Mouse (Mus musculus): ENCODE data around the gene Gm10961. TPM values are rescaled to one million over a fixed set of nuclear protein-coding genes. Genes with fewer than 3 reads are reported as not detected.

Gene Gm10961
- polyA plus RNA-seq, 1 experiment from 2014 or later: not detected

- H3K36me3 ChIP-seq: peaks cover 89% of the 10 kb centered on the region
- no peaks in the 10 kb centered on the region for H3K27me3 ChIP-seq (replicated peaks)
- no peak for ATAC-seq (ENCODE audit: insufficient number of reproducible peaks, low FRiP score)
- 86% methylated on average over 1 of the region's 1 CpGs for whole genome bisulfite sequencing
- H3K9me3 ChIP-seq (replicated peaks): no peaks in the 10 kb centered on the region
- no peak overlapping the region for H3K9ac ChIP-seq
- H3K4me2 ChIP-seq: no peak overlapping the region
- H3K27ac ChIP-seq (ENCODE audit: poor library complexity, severe bottlenecking): no peak overlapping the region
- H3K4me3 ChIP-seq: no peak overlapping the region
- H3K4me1 ChIP-seq (replicated peaks): no peaks in the 10 kb centered on the region
Observed at GRCm38 (mm10) chr3:107664641-107665040, 33.5 kb downstream of the Gm10961 start.

- no peaks in the 10 kb centered on the region for H3K9me3 ChIP-seq (replicated peaks)
- H3K36me3 ChIP-seq: peaks cover 87% of the 10 kb centered on the region
- H3K27ac ChIP-seq (ENCODE audit: poor library complexity, severe bottlenecking): no peak overlapping the region
- H3K9ac ChIP-seq: no peak overlapping the region
- H3K4me2 ChIP-seq: no peak overlapping the region
- H3K4me3 ChIP-seq: no peak overlapping the region
- 85% methylated on average over 6 of the region's 6 CpGs for WGBS
- H3K27me3 ChIP-seq (replicated peaks): no peaks in the 10 kb centered on the region
- no peaks in the 10 kb centered on the region for H3K4me1 ChIP-seq (replicated peaks)
- ATAC-seq (ENCODE audit: insufficient number of reproducible peaks, low FRiP score): no peak
Observed at GRCm38 (mm10) chr3:107667426-107667825, 36.3 kb downstream of the Gm10961 start.

- H3K27me3 ChIP-seq (replicated peaks): no peaks in the 10 kb centered on the region
- H3K9me3 ChIP-seq (replicated peaks): no peaks in the 10 kb centered on the region
- H3K4me1 ChIP-seq (replicated peaks): no peaks in the 10 kb centered on the region
- no peak overlapping the region for H3K4me2 ChIP-seq
- no peak overlapping the region for H3K4me3 ChIP-seq
- no peak overlapping the region for H3K27ac ChIP-seq (ENCODE audit: poor library complexity, severe bottlenecking)
- H3K9ac ChIP-seq: no peak overlapping the region
- H3K36me3 ChIP-seq: peaks cover 82% of the 10 kb centered on the region
- 93% methylated on average over 7 of the region's 7 CpGs for WGBS
- no peak for ATAC-seq (ENCODE audit: insufficient number of reproducible peaks, low FRiP score)
Observed at GRCm38 (mm10) chr3:107668786-107669185, 37.7 kb downstream of the Gm10961 start.

GRCm38 (mm10) chr3:107670500-107670899 lies 39.4 kb downstream of the Gm10961 start:
- Histone ChIP-seq H3K27me3 (replicated peaks) (no peaks in the 10 kb centered on the region), H3K9ac (no peak overlapping the region), H3K4me2 (no peak overlapping the region), H3K36me3 (peaks cover 85% of the 10 kb centered on the region), H3K4me1 (replicated peaks) (no peaks in the 10 kb centered on the region), H3K9me3 (replicated peaks) (no peaks in the 10 kb centered on the region), H3K27ac (ENCODE audit: poor library complexity, severe bottlenecking) (no peak overlapping the region), H3K4me3 (no peak overlapping the region)
- WGBS: 85% methylated on average over 4 of the region's 4 CpGs
- no peak for ATAC-seq (ENCODE audit: insufficient number of reproducible peaks, low FRiP score)

- H3K27ac ChIP-seq (ENCODE audit: poor library complexity, severe bottlenecking): no peak overlapping the region
- H3K4me1 ChIP-seq (replicated peaks): no peaks in the 10 kb centered on the region
- no peaks in the 10 kb centered on the region for H3K9me3 ChIP-seq (replicated peaks)
- H3K4me3 ChIP-seq: no peak overlapping the region
- ATAC-seq (ENCODE audit: insufficient number of reproducible peaks, low FRiP score): no peak
- no peak overlapping the region for H3K9ac ChIP-seq
- H3K27me3 ChIP-seq (replicated peaks): no peaks in the 10 kb centered on the region
- H3K4me2 ChIP-seq: no peak overlapping the region
- 96% methylated on average over 2 of the region's 2 CpGs for WGBS
- peaks cover 84% of the 10 kb centered on the region for H3K36me3 ChIP-seq
Observed at GRCm38 (mm10) chr3:107671509-107671908, 40.4 kb downstream of the Gm10961 start.

GRCm38 (mm10) chr3:107680790-107681576 lies 49.9 kb downstream of the Gm10961 start:
- H3K9ac ChIP-seq: no peak overlapping the region
- ATAC-seq (ENCODE audit: insufficient number of reproducible peaks, low FRiP score): peak; percentile 51; the same call in 1 of the 2 replicates
- H3K27ac ChIP-seq (ENCODE audit: poor library complexity, severe bottlenecking): peak overlapping the region; percentile 75; the same call in 1 of the 2 replicates
- H3K4me3 ChIP-seq: no peak overlapping the region
- no peaks in the 10 kb centered on the region for H3K27me3 ChIP-seq (replicated peaks)
- H3K36me3 ChIP-seq: peaks cover 9% of the 10 kb centered on the region; the same call in 1 of the 2 replicates
- H3K4me1 ChIP-seq (replicated peaks): peaks cover 35% of the 10 kb centered on the region
- WGBS: 22% methylated on average over 7 of the region's 7 CpGs
- no peaks in the 10 kb centered on the region for H3K9me3 ChIP-seq (replicated peaks)
- H3K4me2 ChIP-seq: peak overlapping the region; percentile 41

Other genes starting within 250 kb of the Gm10961 start
- gene Kcnc4, start 171.8 kb upstream of the Gm10961 start, polyA plus RNA-seq (2016; fragmentation: Nextera tagmentation; extraction: Ambion mirVana): 0.12 and 0.15 TPM in 2 replicates
- 3.9 and 4.6 TPM in 2 replicates for gene Slc6a17, start 113.3 kb upstream of the Gm10961 start, polyA plus RNA-seq (2016; fragmentation: Nextera tagmentation; extraction: Ambion mirVana)
- gene Ubl4b, start 76.2 kb upstream of the Gm10961 start, polyA plus RNA-seq (2016; fragmentation: Nextera tagmentation; extraction: Ambion mirVana): not detected in 2 replicates
- 0.49 and 1.4 TPM in 2 replicates for gene Alx3, start 36.3 kb upstream of the Gm10961 start, polyA plus RNA-seq (2016; fragmentation: Nextera tagmentation; extraction: Ambion mirVana)
- gene Strip1, start 372 bp downstream of the Gm10961 start, polyA plus RNA-seq (2016; fragmentation: Nextera tagmentation; extraction: Ambion mirVana): 43.6 and 44.6 TPM in 2 replicates
- 69.3 and 74.0 TPM in 2 replicates for gene Ahcyl1, start 65.2 kb downstream of the Gm10961 start, polyA plus RNA-seq (2016; fragmentation: Nextera tagmentation; extraction: Ambion mirVana)
- gene Csf1, start 129.1 kb downstream of the Gm10961 start, polyA plus RNA-seq (2016; fragmentation: Nextera tagmentation; extraction: Ambion mirVana): 12.7 and 12.8 TPM in 2 replicates
- 0.23 TPM in 1 of 2 replicates, not detected in the other for gene Eps8l3, start 245.9 kb downstream of the Gm10961 start, polyA plus RNA-seq (2016; fragmentation: Nextera tagmentation; extraction: Ambion mirVana)

Data from heart, embryonic 12.5 days (tissue).